Mouse (Mus musculus): ENCODE data around the gene Farp2.
"Not testable (repeated sequence)": the region's sequence is repeated elsewhere in the genome, so short reads cannot be mapped to it uniquely, and the experiment has no call there.

Farp2 gene

DNA sequence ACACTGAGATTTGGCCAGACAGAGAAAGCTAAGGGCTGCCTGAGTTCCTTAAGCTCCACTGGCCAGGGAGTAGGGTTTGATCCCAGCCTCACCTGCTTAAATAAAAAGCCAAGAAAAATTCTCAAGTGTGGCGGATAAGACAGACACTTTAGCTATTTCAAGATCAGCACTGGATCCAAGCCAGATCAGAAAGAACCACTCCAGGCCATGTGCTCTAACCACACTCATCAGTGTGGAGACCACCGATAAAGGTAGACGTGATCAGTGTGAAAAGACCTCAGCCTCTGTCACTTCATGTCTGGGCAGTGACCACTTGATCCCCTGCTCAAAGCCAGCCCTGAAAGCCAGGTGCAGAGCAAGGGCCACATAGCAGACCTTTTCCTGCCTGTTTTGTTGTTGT lies 120.8 kb downstream of the Farp2 start:
- no peak for DNase-seq (ENCODE audit: extremely low read depth, low read depth, low spot score)

DNA sequence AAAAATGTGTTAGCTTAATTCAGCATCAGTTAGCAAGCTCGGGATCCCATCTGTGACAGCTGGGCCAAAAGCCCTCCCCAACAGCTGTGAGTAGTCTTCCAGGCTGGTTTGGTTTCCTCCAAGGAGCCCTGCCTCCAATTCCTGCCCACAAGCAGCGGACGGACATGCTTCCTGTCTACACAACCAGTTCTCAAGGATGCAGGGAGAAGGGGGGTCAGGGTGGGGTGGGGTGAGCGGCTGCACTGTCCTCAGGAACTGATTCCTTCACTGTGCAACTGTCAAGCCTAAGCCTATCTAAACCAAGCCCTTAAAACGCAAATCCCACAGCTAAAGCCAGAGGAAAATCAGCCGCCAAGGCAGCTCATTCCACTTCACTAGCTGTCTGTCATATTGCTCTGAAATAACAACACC lies 122.6 kb downstream of the Farp2 start:
- no peak for DNase-seq (ENCODE audit: extremely low read depth, low read depth, low spot score)

DNA sequence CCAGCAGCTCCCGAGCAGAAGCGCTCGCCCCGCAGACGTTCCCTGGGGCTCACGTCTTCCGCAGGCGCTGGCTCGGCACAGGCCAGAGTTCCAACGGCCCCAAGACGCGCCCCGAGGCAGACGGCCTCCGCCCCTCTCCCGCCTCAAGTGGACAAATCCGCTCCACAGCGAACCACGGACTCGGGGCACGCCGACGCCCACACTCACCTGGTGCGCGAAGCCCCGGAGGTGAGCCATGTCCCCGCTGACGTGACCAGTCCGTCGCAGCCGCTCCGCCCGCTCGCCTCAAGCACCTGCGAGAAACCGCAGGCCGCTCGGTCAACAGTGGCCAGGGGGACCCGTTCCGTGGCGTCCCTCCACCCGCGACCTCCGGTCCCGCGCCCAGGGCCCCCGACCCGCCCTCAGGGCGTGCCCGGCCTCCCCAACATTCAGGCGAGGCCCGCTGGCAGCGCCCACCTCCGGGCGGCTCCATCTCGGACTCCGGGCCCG lies 123.3 kb downstream of the Farp2 start:
- DNase-seq (ENCODE audit: extremely low read depth, low read depth, low spot score) = no peak

DNA sequence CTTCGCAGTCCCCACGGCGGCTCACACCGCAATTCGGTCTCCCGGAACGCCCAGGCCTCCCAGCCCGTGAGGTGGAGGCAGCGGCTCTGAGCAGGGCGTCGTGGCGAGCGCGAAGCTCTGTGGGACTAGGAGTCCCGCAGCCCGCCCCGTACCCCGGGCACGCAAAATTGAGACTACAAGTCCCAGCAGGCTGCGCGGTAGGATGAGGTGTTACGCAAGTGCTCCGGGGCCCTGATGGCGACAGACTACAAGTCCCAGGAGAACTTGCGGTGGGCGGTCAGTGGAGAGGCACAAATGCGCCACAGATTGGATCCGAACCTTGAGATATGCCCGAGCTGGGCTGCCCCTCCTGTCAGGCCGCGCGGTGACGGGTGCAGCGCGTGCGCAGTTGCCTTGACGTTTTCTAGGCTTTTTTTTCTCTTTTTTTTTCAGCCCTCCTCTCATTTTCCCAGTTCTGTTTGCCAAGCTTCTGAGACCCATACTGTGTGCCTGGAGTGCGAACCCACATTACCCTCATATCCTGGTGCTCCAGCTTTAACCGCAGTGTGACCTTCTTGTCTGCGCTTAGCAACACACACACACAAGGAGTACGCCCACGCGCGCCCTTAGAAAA lies 123.8 kb downstream of the Farp2 start:
- DNase-seq (ENCODE audit: extremely low read depth, low read depth, low spot score) = peak; percentile 88

DNA sequence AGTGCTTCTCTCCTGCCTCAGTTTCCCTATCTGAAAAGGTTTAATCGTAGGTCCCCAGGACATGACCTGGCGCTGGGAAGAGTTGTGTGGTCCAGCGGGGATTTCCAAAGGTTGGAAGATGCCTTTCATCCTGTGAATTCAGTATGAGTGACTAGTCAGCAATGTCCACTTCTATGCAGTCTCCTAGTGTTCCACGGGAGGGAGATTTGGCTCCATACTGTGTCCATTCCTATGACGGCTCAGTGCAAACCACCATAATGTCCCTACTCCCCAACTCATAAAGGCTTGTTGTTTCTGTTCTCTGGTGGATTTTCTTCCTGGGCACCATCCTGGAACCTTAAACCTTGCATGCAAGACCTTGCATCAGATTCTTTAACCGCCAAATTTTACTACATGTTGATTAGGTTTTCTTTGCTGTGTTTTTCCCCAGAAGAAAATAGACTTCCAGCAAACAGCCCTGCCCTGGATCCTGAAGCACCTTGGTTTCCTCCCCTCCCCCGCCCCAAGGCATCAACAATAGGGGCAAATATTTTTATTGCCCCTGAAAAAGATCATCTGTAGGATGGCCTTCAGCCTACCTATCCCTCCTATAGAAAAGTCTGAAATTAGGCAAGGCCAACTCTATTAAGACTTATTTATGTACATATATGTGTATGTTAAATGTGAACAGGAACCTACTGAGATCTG lies 124.5 kb downstream of the Farp2 start:
- DNase-seq (ENCODE audit: extremely low read depth, low read depth, low spot score) = no peak

DNA sequence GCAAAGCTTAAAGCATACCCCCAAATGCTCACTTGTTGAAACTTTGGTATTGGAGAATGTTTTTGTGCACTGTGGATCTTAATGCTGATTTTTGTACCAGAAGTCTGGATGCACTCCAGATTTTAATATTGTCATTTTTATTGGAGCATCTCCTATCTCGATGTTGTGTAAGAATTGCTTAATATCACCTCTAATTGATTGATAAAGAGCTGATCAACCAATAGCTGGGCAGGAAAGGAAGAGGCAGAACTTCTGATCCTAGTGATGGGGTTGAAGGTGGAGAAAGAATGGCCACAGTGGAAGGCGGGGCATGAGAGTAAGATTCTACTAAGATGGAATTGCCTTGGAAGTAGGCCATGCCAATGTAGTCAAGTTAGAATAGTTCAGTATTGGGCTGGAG lies 130.1 kb downstream of the Farp2 start:
- no peak for DNase-seq (ENCODE audit: extremely low read depth, low read depth, low spot score)

DNA sequence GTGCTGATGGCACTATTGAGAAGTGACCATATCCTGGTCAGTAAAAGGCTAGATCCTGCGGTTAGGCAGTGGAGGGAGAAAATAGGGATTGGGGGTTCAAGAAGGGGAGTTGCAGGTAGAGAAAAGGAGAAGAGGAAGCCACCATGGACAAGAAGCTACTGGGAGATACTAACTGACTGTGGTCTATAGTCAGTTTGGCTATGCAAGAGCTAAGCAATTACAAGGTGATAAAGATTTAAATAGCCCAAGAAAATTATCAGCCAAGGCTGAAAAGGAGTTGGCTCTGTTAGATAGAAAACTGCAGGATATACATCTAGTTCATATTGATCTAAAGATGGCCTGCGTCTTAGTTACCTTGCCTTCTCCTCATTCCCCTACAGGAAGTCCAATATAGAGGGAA lies 130.8 kb downstream of the Farp2 start:
- no peak for DNase-seq (ENCODE audit: extremely low read depth, low read depth, low spot score)

DNA sequence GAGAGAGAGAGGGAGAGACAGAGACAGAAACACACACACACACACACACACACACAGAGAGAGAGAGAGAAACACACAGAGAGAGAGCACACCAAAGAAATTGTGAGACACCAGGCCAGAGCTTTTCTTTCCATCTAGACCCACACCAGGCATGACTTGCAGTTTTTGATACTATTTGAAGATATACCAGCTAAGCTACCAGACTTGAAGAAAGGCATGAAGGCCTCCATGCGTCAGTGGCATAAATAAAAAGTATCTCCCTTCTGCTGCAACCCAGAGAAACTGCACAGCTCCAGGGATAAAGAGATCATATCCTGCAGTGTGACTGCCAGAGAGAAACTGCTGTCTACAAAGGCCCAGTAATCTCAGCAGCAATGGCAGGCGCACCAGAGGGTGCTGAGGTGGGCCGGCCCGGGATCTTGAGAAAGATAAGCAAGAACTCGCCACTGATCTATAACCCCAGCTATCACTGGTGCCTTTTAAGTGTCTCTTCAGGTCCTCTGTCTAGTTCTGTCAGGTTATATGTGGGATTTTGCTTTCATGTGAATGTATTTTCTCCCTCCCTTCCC lies 137.8 kb downstream of the Farp2 start:
- DNase-seq (ENCODE audit: extremely low read depth, low read depth, low spot score) = no peak

DNA sequence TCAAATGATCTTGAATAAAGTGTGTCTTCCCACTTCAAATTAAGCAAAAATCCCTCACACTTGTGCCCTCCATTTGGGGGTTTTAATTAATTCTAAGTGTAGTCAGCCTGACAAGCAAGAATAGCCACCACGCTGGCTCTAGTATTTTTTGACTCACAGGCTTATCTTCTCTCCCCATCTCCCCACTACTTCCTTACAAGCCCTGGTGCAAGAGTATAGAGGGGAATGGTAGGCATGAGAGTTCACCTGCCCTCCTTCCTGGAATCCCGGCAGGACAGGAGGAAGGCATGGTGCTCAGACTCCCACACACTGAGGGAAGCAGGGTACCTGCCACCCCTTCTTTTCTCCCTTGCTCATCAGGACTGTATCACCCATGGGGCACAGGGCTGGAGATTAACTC lies 142.4 kb downstream of the Farp2 start:
- DNase-seq (ENCODE audit: extremely low read depth, low read depth, low spot score) = no peak

DNA sequence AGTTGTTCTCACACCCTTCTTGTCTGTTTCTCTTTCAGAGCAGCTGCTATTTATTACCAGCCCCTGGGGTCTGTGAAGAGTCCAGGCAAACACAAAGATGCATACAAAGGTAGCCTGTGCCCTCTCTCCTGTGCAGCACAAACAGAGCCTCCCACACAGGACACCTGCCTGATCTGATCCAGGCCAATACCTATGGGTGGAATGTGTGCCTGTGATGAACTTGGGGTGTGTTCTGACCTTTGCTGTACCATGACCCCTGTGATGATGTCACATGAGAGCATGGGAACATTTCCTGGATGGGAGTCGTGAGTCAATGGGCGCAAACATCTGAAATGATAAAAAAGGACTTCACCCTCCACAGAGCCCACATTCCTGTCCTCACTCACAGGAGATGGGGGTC lies 142.9 kb downstream of the Farp2 start:
- no peak for DNase-seq (ENCODE audit: extremely low read depth, low read depth, low spot score)

DNA sequence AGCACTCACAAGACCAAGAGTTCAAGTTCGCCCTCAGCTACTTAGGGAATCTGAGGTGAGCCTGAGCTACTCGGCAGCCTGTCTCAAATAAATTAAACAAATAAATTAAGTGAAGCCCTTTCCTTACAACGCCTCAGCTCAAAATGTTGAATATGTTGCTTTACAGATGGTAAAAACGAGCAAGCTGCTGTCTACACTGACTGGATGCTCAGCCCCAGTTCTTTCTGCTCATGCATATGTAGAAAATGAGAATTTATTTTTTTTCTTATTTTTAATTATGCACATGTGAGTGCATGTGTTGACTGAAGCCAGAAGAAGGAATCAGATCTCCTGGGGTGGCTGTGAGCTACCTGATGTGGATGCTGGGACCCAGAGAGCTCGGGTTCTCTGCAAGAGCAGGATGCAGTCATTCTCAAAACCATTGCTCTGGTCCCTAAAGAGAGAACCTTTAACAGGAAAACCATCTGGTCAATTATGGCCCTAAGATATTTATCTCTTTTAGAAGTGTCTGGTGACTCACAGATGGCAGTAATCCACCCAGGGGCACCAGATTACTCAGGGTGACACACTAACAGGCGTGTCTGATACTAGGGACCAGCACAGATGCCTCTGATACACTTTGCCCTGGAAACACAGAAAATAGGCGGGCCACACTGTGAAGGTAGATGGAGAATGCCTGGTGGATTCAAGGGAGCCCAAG lies 144.6 kb downstream of the Farp2 start:
- no peak for DNase-seq (ENCODE audit: extremely low read depth, low read depth, low spot score)

DNA sequence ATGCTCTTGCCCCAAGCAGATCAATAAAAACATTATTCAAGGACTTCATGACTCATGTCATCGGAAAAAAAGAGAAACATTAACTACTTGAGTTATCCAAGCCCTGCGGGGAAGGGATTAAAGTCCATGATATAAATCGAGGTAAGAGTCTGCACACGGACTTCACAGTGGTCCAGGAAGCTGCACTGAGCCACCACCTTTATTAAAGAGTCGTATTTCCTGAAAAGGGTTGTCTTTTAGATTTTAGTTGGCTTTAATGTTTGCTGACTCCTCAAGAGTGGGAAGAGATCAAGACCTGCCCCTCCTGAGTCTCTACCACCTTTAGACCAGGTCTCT lies 145.1 kb downstream of the Farp2 start:
- no peak for DNase-seq (ENCODE audit: extremely low read depth, low read depth, low spot score)

DNA sequence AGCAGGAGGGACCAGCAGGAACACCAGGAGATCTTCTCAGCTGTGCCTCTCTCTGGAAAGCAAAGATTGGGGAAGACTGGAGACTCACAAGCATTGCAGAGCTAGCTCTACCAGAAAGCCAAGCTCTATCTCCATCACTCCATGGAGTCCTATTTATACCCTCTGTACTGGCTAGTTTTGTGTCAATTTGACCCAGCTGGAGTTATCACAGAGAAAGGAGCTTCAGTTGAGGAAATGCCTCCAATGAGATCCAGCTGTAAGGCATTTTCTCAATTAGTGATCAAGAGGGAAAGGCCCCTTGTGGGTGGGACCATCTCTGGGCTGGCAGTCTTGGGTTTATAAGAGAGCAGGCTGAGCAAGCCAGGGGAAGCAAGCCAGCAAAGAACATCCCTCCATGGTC lies 146.7 kb downstream of the Farp2 start, which contains the start of gene Stk25:
Stk25 (minus strand) TSS at position 101 of the 400 bp plus-strand sequence.
- not testable (repeated sequence) for DNase-seq (ENCODE audit: extremely low read depth, low read depth, low spot score)

DNA sequence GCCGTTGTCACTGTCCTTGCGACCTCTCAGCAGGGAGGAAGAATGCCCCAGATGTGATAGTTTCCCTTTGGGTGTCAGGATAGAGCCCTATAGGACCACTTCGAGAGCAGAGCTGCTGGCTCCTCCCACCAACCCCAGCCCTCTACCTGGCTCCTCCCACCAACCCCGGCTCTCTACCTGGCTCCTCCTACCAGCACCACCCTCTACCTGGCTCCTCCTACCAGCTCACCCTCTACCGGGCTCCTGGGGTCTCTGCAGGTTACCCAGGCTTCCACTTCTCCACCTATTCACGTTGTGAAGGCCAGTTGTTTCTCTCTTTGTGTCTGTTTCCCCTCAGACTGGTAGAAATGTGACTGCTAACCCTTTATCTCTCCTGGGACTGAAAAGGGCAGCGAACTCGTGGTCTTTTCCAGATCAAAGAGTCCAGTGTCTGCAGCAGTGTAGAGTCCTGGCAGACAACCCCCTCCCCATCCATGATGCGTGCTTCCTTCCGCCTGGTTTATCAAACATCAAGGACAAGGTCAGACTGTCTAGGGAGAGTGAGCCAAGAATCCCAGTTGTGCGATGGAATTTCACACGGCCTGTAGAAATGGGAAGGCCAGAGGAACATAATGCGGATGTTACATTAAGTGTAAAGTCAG lies 156.0 kb downstream of the Farp2 start:
- no peak for DNase-seq (ENCODE audit: extremely low read depth, low read depth, low spot score)

DNA sequence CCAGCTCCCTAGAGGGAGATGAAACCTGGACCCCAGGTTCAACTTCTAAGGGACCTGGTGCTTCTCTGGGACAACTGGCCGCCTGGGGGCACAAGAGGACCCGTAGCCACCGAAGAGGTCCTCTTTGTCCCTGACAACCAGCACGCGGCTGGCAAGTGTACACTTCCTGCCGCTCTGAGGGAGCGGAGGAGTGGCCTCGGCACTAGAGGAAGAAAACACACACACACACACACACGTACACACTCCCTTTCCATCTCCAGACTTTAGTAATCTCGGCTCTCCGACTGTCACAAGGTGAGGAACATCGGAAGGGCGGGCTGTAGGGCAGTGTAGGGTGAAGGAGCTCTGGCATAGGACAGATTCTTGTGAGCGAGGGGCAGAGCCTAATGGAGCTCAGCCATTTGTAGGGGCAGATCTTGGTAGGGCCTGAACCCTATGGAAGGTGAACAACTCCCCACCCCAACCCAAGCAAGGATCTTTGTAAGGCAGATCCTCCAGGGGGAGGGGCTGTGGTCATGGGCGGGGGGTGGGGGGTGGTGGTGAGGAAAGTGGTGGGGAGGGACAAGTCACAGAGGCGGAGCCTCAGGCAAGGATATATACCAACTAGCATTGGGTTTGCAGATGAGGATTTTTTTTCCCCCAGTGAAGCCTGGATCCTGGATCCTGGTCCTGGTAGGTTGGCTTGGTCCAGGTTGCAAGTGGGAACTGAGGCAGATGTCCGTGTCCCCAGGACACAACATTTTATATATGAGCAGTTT lies 157.1 kb downstream of the Farp2 start:
- no peak for DNase-seq (ENCODE audit: extremely low read depth, low read depth, low spot score)

DNA sequence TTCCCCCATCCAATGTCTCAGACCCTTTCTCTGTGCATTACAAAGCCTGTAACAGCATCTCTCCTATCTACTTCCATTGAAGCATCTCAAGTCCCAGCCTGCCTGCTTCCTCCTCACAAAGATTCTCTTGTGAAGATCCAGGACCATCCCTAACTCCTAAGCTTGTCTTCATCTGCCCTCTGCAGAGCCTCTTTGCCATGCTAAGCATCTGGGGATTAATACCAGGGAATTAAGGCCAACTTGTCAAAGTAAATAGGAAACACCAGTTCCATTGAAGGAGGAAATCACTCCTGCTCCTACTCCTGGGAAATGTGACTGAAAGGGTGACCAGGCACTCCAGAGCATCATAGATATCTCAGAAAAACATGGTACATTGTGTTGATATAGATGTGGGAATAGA lies 158.1 kb downstream of the Farp2 start:
- no peak for DNase-seq (ENCODE audit: extremely low read depth, low read depth, low spot score)

All from fat pad, adult 2 months (tissue).